Mouse (Mus musculus) stomach, embryonic 15.5 days (tissue): ENCODE data around the gene Cdc25a. TPM values are rescaled to one million over a fixed set of nuclear protein-coding genes. Genes with fewer than 3 reads are reported as not detected.

Experiments used
- ATAC-seq: fragments of 200-750 bp; cut with Nextera tagmentation; 2 replicates; pipeline ENCODE4 v1.8.0; 2017; ENCODE audit warnings: low read depth, moderate number of reproducible peaks, moderate TSS enrichment; ENCODE audit not compliant: insufficient read depth, low FRiP score
- H3K27ac ChIP-seq: fragments of 300-500 bp; sonication (generic); 2 replicates; pipeline ENCODE4 v1.5.1; 2015; ENCODE audit warnings: mild to moderate bottlenecking, inconsistent platforms
- H3K27me3 ChIP-seq: fragments of 300-500 bp; sonication (generic); replicated peaks from 2 replicates; pipeline ENCODE4 v1.6.1; 2015; ENCODE audit warnings: inconsistent platforms
- H3K36me3 ChIP-seq: fragments of 300-500 bp; sonication (generic); 2 replicates; pipeline ENCODE4 v1.6.1; 2015; ENCODE audit warnings: inconsistent platforms
- H3K4me1 ChIP-seq: fragments of 300-500 bp; sonication (generic); 2 replicates; pipeline ENCODE4 v1.6.1; 2015; ENCODE audit warnings: inconsistent platforms
- H3K4me2 ChIP-seq: fragments of 300-500 bp; sonication (generic); 2 replicates; pipeline ENCODE4 v1.6.1; 2015; ENCODE audit warnings: mild to moderate bottlenecking, inconsistent platforms
- H3K4me3 ChIP-seq: fragments of 300-500 bp; sonication (generic); replicated peaks from 2 replicates; pipeline ENCODE4 v1.5.1; 2015; ENCODE audit warnings: inconsistent platforms
- H3K9ac ChIP-seq: fragments of 300-500 bp; sonication (generic); 2 replicates; pipeline ENCODE4 v1.6.1; 2015; ENCODE audit warnings: inconsistent platforms
- H3K9me3 ChIP-seq: fragments of 300-500 bp; sonication (generic); 2 replicates; pipeline ENCODE4 v1.6.1; 2016; ENCODE audit warnings: inconsistent platforms
- WGBS: fragments of 180-500 bp; shearing (Covaris S2); methylation state at CpG from one replicate; pipeline ENCODE4 v1.1.7; 2015; 5-methylcytosine and 5-hydroxymethylcytosine counted together
- polyA plus RNA-seq: library from polyadenylated mRNA; unstranded; fragments of >200 nt; fragmentation: Nextera tagmentation; extraction: Ambion mirVana; gene quantifications from 2 replicates; pipeline ENCODE4 v1.2.1, GENCODE M21; 2015

Cdc25a gene
- 28.8 and 33.2 TPM in 2 replicates for polyA plus RNA-seq

GRCm38 (mm10) chr9:109874797-109875691, at the start of gene Cdc25a:
Cdc25a (plus strand) TSS chr9:109875579.
- WGBS, result 7% methylated on average over 33 of the region's 33 CpGs
- H3K9ac ChIP-seq, result peak within 1 kb of the TSS; percentile 82
- peak within 1 kb of the TSS; percentile 94 for H3K27ac ChIP-seq
- ATAC-seq, result peak; percentile 93
- H3K27me3 ChIP-seq, result no peaks in the 10 kb centered on the region
- peak within 1 kb of the TSS; percentile 72 for H3K4me2 ChIP-seq
- H3K36me3 ChIP-seq, result peaks cover 9% of the 10 kb centered on the region; the same call in 1 of the 2 replicates
- H3K4me1 ChIP-seq, result 0 out of 2 replicates have a peak, but pooled peaks cover 5% of the 10 kb centered on the region
- peak within 1 kb of the TSS; percentile 94 for H3K4me3 ChIP-seq
- no peaks in the 10 kb centered on the region for H3K9me3 ChIP-seq

GRCm38 (mm10) chr9:109825739-109826138, 49.6 kb upstream of the Cdc25a start:
- 68% methylated on average over 4 of the region's 4 CpGs for WGBS
- H3K4me3 ChIP-seq, result no peak overlapping the region
- no peak; the same call in 1 of the 2 replicates for ATAC-seq
- H3K9me3 ChIP-seq, result no peaks in the 10 kb centered on the region
- H3K9ac ChIP-seq, result no peak overlapping the region
- no peaks in the 10 kb centered on the region for H3K27me3 ChIP-seq
- no peak overlapping the region for H3K27ac ChIP-seq
- H3K4me1 ChIP-seq, result no peaks in the 10 kb centered on the region
- H3K4me2 ChIP-seq, result no peak overlapping the region
- H3K36me3 ChIP-seq, result no peaks in the 10 kb centered on the region

- Histone ChIP-seq H3K4me1 (no peaks in the 10 kb centered on the region), H3K9ac (no peak overlapping the region), H3K27me3 (no peaks in the 10 kb centered on the region), H3K36me3 (no peaks in the 10 kb centered on the region), H3K9me3 (no peaks in the 10 kb centered on the region), H3K4me3 (no peak overlapping the region), H3K27ac (no peak overlapping the region), H3K4me2 (no peak overlapping the region)
- ATAC-seq, result no peak
- 69% methylated on average over 5 of the region's 5 CpGs for WGBS
Measured at GRCm38 (mm10) chr9:109826181-109826580, 49.2 kb upstream of the Cdc25a start.

GRCm38 (mm10) chr9:109832391-109833087, 42.8 kb upstream of the Cdc25a start, which contains the start of gene Nme6:
Nme6 (plus strand) TSS chr9:109832749.
- Histone ChIP-seq H3K36me3 (no peaks in the 10 kb centered on the region), H3K27ac (peak within 1 kb of the TSS; percentile 86), H3K4me2 (peak within 1 kb of the TSS; percentile 84), H3K9ac (peak within 1 kb of the TSS; percentile 42), H3K27me3 (no peaks in the 10 kb centered on the region), H3K4me3 (peak within 1 kb of the TSS; percentile 71), H3K4me1 (0 out of 2 replicates have a peak, but pooled peaks cover 5% of the 10 kb centered on the region), H3K9me3 (no peaks in the 10 kb centered on the region)
- peak; percentile 97 for ATAC-seq
- WGBS, result under 1% methylated on average over 32 of the region's 32 CpGs

- 9% methylated on average over 6 of the region's 6 CpGs for WGBS
Measured at GRCm38 (mm10) chr9:109833088-109833412, 42.3 kb upstream of the Cdc25a start.

GRCm38 (mm10) chr9:109849312-109849758, 26.0 kb upstream of the Cdc25a start, which contains the start of gene Camp:
Camp (minus strand) TSS chr9:109849617.
- 0 out of 2 replicates have a peak, but pooled peaks have one; percentile 22 for ATAC-seq
- H3K4me2 ChIP-seq, result no peak within 1 kb of the TSS

More at GRCm38 (mm10) chr9:109833088-109833412, 42.3 kb upstream of the Cdc25a start:
- peak overlapping the region; percentile 42 for H3K9ac ChIP-seq
- 0 out of 2 replicates have a peak, but pooled peaks cover 5% of the 10 kb centered on the region for H3K4me1 ChIP-seq
- no peaks in the 10 kb centered on the region for H3K36me3 ChIP-seq
- ATAC-seq, result peak; percentile 36
- H3K9me3 ChIP-seq, result no peaks in the 10 kb centered on the region
- no peak overlapping the region for H3K27ac ChIP-seq
- H3K4me3 ChIP-seq, result peak overlapping the region; percentile 71
- H3K4me2 ChIP-seq, result peak overlapping the region; percentile 84
- no peaks in the 10 kb centered on the region for H3K27me3 ChIP-seq

GRCm38 (mm10) chr9:109850099-109850498, 25.3 kb upstream of the Cdc25a start:
- Histone ChIP-seq H3K4me1 (peaks cover 5% of the 10 kb centered on the region; the same call in 1 of the 2 replicates), H3K36me3 (no peaks in the 10 kb centered on the region), H3K27ac (no peak overlapping the region), H3K4me2 (no peak overlapping the region), H3K9me3 (no peaks in the 10 kb centered on the region), H3K27me3 (no peaks in the 10 kb centered on the region), H3K9ac (no peak overlapping the region), H3K4me3 (no peak overlapping the region)
- WGBS, result 86% methylated on average over 5 of the region's 5 CpGs
- ATAC-seq, result no peak

More at GRCm38 (mm10) chr9:109849312-109849758, 26.0 kb upstream of the Cdc25a start, which contains the start of gene Camp:
- no peaks in the 10 kb centered on the region for H3K27me3 ChIP-seq
- peaks cover 5% of the 10 kb centered on the region; the same call in 1 of the 2 replicates for H3K4me1 ChIP-seq
- WGBS, result 52% methylated on average over 6 of the region's 6 CpGs
- no peak within 1 kb of the TSS for H3K27ac ChIP-seq
- H3K9me3 ChIP-seq, result no peaks in the 10 kb centered on the region
- H3K4me3 ChIP-seq, result no peak within 1 kb of the TSS
- H3K36me3 ChIP-seq, result no peaks in the 10 kb centered on the region
- H3K9ac ChIP-seq, result no peak within 1 kb of the TSS

GRCm38 (mm10) chr9:109854341-109854740, 21.0 kb upstream of the Cdc25a start:
- no peak overlapping the region for H3K4me2 ChIP-seq
- H3K9me3 ChIP-seq, result no peaks in the 10 kb centered on the region
- WGBS, result 74% methylated on average over 2 of the region's 2 CpGs
- no peak overlapping the region for H3K9ac ChIP-seq
- ATAC-seq, result no peak
- no peak overlapping the region for H3K27ac ChIP-seq
- H3K36me3 ChIP-seq, result no peaks in the 10 kb centered on the region
- H3K4me1 ChIP-seq, result peaks cover 3% of the 10 kb centered on the region; the same call in 1 of the 2 replicates
- H3K27me3 ChIP-seq, result no peaks in the 10 kb centered on the region
- no peak overlapping the region for H3K4me3 ChIP-seq

GRCm38 (mm10) chr9:109855947-109856346, 19.4 kb upstream of the Cdc25a start:
- ATAC-seq, result no peak
- no peak overlapping the region for H3K4me2 ChIP-seq

GRCm38 (mm10) chr9:109862397-109863044, 12.9 kb upstream of the Cdc25a start:
- Histone ChIP-seq H3K9me3 (no peaks in the 10 kb centered on the region), H3K4me2 (peak overlapping the region; percentile 48), H3K36me3 (no peaks in the 10 kb centered on the region), H3K27me3 (no peaks in the 10 kb centered on the region), H3K4me1 (no peaks in the 10 kb centered on the region), H3K27ac (no peak overlapping the region), H3K4me3 (0 out of 2 replicates have a peak overlapping the region, but pooled peaks have one; percentile 8), H3K9ac (no peak overlapping the region)
- ATAC-seq, result peak; percentile 53; the same call in 1 of the 2 replicates
- WGBS, result 14% methylated on average over 20 of the region's 20 CpGs

More at GRCm38 (mm10) chr9:109855947-109856346, 19.4 kb upstream of the Cdc25a start:
- no peak overlapping the region for H3K9ac ChIP-seq
- no peaks in the 10 kb centered on the region for H3K36me3 ChIP-seq
- no peaks in the 10 kb centered on the region for H3K9me3 ChIP-seq
- no peaks in the 10 kb centered on the region for H3K4me1 ChIP-seq
- no peak overlapping the region for H3K4me3 ChIP-seq
- no peak overlapping the region for H3K27ac ChIP-seq
- no peaks in the 10 kb centered on the region for H3K27me3 ChIP-seq
- WGBS, result 69% methylated on average over 6 of the region's 6 CpGs

GRCm38 (mm10) chr9:109863085-109863484, 12.3 kb upstream of the Cdc25a start:
- no peak overlapping the region for H3K4me3 ChIP-seq
- no peaks in the 10 kb centered on the region for H3K4me1 ChIP-seq
- H3K9me3 ChIP-seq, result no peaks in the 10 kb centered on the region
- no peaks in the 10 kb centered on the region for H3K27me3 ChIP-seq
- H3K27ac ChIP-seq, result no peak overlapping the region
- H3K36me3 ChIP-seq, result no peaks in the 10 kb centered on the region
- no peak for ATAC-seq
- H3K4me2 ChIP-seq, result peak overlapping the region; percentile 48; the same call in 1 of the 2 replicates
- H3K9ac ChIP-seq, result no peak overlapping the region
- WGBS, result 45% methylated on average over 3 of the region's 3 CpGs
